Mouse (Mus musculus): ENCODE measurements around the gene Tbc1d2b. TPM values are rescaled to one million over a fixed set of nuclear protein-coding genes. Genes with fewer than 3 reads are reported as not detected.

Tbc1d2b gene
- polyA plus RNA-seq (2015; fragmentation: Nextera tagmentation; extraction: Ambion mirVana): 6.0 and 6.1 TPM in 2 replicates

DNA sequence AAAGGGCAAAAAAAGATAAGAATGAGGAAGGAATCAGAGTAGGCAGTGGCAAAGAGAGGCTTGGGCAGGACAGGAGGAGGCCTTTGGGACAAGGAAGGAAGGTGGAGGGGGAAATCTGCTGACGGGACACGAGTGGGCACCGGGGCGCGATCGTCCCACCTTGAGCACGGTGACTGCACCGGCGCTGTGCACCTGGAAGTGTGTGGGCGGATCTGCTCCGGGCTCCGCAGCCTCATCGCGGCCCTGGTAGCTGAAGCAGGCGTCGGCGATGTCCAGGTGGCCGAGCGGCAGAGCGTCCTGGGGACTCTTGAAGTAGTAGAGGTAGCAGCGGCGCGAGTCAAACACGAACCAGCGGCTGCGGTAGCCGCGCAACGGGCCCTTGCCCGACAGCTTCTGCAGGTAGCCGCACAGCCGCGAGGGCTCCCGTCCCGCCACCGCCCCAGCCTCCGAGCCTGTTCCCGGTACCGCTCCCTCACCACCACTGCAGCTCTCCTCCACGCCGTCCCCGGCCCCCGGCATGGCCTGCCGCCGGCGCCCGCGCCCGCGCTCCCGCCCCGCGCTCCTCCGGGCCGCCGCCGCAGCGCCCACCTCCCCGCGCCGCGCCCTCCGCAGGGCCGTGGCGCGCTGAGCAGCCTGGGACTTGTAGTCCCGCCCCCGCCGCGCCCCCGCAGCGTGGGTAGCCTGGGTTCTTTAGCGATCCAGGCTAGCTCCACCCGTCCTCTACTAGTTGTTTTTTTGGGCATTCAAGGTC is at the start of gene Tbc1d2b:
Gene Tbc1d2b (minus strand): TSS at position 612 of the 751 bp plus-strand sequence.
- WGBS: 1% methylated on average over 61 of the region's 74 CpGs
- Histone ChIP-seq H3K36me3 (no peaks in the 10 kb centered on the region), H3K9me3 (no peaks in the 10 kb centered on the region), H3K4me3 (peak within 1 kb of the TSS; percentile 78), H3K27me3 (no peaks in the 10 kb centered on the region), H3K9ac (replicated peaks) (peak within 1 kb of the TSS; percentile 87), H3K4me1 (peaks cover 14% of the 10 kb centered on the region), H3K4me2 (replicated peaks) (peak within 1 kb of the TSS; percentile 90), H3K27ac (replicated peaks) (no peak within 1 kb of the TSS)
- peak; percentile 97 for ATAC-seq (replicated peaks)

DNA sequence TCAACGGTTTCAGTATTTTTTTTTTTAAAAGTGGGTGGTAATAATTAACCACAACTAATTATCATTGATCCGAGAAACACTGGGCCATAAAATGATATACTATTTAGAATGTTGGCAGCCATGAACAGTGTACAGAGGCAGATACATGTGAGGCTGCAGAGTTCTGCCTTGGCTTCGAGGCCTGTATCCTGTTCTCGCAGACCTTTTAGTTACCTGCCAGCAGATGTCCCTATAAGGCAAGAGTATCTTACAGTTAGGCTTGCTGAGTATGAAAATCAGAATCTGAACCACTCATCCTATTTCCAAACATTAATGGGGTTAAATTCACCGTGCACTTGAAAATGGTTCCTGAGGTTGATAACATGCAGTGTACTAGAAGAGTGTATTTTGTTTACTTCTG is 45.7 kb upstream of the Tbc1d2b start:
- H3K36me3 ChIP-seq: no peaks in the 10 kb centered on the region
- H3K27ac ChIP-seq (replicated peaks): no peak overlapping the region
- ATAC-seq (replicated peaks): 0 out of 2 replicates have a peak, but pooled peaks have one; percentile 58
- H3K27me3 ChIP-seq: no peaks in the 10 kb centered on the region
- H3K9me3 ChIP-seq: no peaks in the 10 kb centered on the region
- no peak overlapping the region for H3K4me3 ChIP-seq
- H3K4me1 ChIP-seq: no peaks in the 10 kb centered on the region
- H3K4me2 ChIP-seq (replicated peaks): no peak overlapping the region
- no peak overlapping the region for H3K9ac ChIP-seq (replicated peaks)
- 67% methylated on average over 5 of the region's 5 CpGs for WGBS

DNA sequence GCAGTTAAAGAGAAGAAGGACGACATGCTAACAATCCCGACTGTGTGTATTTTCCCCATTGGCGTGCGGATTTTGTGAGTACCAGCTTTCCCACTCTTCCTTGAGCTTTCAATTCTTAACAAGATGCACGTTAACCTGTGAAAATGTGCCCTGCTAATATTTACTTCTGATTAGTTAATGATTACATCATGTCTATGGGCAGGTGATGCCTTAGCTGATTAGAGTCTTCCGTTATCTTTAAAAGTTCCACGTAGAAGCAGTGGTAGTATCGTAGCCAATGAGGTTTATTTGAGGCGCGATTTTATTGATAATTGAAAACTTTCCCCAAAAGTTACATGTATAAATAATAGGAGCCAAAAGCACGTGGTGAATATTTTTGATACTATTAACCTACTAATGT is 45.1 kb upstream of the Tbc1d2b start:
- Histone ChIP-seq H3K9me3 (no peaks in the 10 kb centered on the region), H3K36me3 (no peaks in the 10 kb centered on the region), H3K4me2 (replicated peaks) (no peak overlapping the region), H3K4me1 (no peaks in the 10 kb centered on the region), H3K27me3 (no peaks in the 10 kb centered on the region), H3K4me3 (no peak overlapping the region), H3K9ac (replicated peaks) (no peak overlapping the region), H3K27ac (replicated peaks) (no peak overlapping the region)
- WGBS: 88% methylated on average over 11 of the region's 11 CpGs
- ATAC-seq (replicated peaks): no peak

DNA sequence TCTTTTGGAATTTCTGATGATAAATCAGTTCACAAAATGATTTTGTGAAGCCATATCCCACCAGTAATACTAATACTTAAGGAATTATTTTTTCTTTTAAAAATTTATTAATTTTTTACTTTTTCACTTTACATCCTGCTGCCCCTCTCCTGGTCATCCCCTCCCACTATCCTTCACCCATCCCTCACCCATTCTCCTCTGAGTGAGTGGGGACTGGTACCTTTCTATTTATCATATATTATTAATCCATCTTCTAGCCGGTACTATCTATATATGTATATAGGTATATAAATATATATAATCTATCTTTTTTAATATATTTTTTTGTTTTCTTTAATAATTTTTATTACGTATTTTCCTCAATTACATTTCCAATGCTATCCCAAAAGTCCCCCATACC is 33.6 kb upstream of the Tbc1d2b start:
- no peak for ATAC-seq (replicated peaks)
- WGBS: 98% methylated on average over 2 of the region's 2 CpGs
- Histone ChIP-seq H3K36me3 (no peaks in the 10 kb centered on the region), H3K27ac (replicated peaks) (no peak overlapping the region), H3K9me3 (no peaks in the 10 kb centered on the region), H3K4me3 (no peak overlapping the region), H3K27me3 (no peaks in the 10 kb centered on the region), H3K4me2 (replicated peaks) (no peak overlapping the region), H3K4me1 (no peaks in the 10 kb centered on the region), H3K9ac (replicated peaks) (no peak overlapping the region)

DNA sequence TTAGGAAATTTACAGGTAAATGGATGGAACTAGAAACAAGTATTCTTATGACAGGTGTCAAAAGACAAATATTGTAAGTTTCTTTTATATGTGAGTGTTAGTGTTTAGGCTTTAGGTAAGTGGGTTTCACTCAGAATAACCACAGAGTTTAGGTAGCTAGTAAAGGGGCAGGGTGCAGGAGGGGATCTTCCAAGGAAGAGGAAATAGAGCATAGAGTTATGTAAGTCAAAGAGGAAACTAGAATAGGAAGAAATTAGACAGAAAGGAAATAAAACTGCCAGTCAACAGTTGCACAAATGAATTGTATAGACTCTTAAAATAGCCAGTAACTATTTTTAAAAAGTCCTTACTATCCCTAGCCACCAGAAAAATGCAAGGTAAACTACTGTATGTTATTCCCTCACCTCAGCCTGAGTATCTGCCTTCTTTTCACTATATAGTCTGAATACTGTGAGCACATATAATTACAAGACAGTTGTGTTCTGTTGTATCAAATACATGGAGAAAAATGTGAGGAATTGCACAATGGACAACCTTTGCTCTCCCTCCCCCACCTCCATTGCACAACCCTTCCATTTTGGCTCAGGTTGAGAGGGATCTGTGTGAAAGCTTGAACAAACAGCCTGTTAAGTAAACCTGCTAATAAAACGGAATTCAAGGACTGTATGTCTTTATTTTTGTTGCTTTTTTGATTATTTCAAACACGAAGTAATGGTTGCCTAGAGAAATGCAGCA is 32.7 kb upstream of the Tbc1d2b start:
- WGBS: 70% methylated on average over 2 of the region's 2 CpGs
- H3K27me3 ChIP-seq: no peaks in the 10 kb centered on the region
- H3K27ac ChIP-seq (replicated peaks): no peak overlapping the region
- H3K4me1 ChIP-seq: no peaks in the 10 kb centered on the region
- H3K9me3 ChIP-seq: no peaks in the 10 kb centered on the region
- H3K36me3 ChIP-seq: no peaks in the 10 kb centered on the region
- H3K4me2 ChIP-seq (replicated peaks): no peak overlapping the region
- H3K4me3 ChIP-seq: no peak overlapping the region
- no peak overlapping the region for H3K9ac ChIP-seq (replicated peaks)
- ATAC-seq (replicated peaks): no peak

DNA sequence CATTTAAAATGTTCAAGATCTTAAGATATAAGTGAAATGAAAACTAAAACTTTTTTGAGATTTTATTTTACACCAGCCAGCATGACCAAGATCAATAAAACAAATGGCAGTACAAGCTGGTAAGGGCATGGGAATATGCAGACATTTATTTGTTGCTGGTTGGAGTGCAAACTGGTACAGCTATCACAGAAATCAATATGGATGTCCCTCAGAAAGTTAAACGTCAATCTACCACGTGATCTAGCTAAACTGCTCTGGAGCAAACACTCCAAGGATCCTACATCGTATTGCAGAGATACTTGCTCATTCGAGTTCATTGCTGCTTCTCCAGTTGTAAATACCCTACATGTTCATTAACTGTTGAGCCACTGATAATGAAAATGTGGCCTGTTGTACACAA is 32.1 kb upstream of the Tbc1d2b start:
- no peaks in the 10 kb centered on the region for H3K4me1 ChIP-seq
- H3K27me3 ChIP-seq: no peaks in the 10 kb centered on the region
- no peaks in the 10 kb centered on the region for H3K36me3 ChIP-seq
- 81% methylated on average over 4 of the region's 4 CpGs for whole genome bisulfite sequencing
- H3K4me2 ChIP-seq (replicated peaks): no peak overlapping the region
- no peak overlapping the region for H3K27ac ChIP-seq (replicated peaks)
- H3K9me3 ChIP-seq: no peaks in the 10 kb centered on the region
- H3K4me3 ChIP-seq: no peak overlapping the region
- no peak overlapping the region for H3K9ac ChIP-seq (replicated peaks)
- ATAC-seq (replicated peaks): no peak

DNA sequence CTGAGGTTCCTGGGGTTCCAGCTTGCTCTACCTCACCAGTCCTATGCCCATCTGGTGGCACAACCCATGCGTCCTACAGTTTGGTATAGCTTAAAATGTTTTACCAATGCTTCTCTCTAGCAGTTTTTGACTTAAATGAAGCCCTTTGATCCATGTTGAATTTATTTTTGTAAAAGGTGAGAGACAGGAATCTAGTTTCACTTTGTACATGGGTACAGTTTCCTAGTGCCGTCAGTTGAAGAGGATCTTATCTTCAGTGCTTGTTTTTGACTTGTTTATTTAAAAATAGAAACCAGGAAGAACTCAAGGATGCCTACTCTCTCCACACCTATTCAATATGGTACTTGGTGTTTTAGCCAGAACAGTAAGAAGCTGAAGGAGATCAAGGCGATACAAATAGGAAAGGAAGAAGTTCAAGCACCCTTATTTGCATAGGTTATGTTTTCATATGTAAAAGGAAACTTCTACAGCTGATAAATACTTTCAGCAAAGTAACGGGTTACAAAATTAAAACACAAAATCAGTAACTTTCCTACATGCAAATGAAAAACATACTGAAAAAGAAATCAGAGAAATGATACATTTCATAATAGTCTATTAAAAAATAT is 30.6 kb upstream of the Tbc1d2b start:
- H3K4me2 ChIP-seq (replicated peaks): no peak overlapping the region
- WGBS: 85% methylated on average over 4 of the region's 4 CpGs
- H3K27ac ChIP-seq (replicated peaks): no peak overlapping the region
- no peaks in the 10 kb centered on the region for H3K27me3 ChIP-seq
- no peaks in the 10 kb centered on the region for H3K36me3 ChIP-seq
- no peaks in the 10 kb centered on the region for H3K9me3 ChIP-seq
- no peaks in the 10 kb centered on the region for H3K4me1 ChIP-seq
- no peak for ATAC-seq (replicated peaks)
- no peak overlapping the region for H3K4me3 ChIP-seq
- no peak overlapping the region for H3K9ac ChIP-seq (replicated peaks)

DNA sequence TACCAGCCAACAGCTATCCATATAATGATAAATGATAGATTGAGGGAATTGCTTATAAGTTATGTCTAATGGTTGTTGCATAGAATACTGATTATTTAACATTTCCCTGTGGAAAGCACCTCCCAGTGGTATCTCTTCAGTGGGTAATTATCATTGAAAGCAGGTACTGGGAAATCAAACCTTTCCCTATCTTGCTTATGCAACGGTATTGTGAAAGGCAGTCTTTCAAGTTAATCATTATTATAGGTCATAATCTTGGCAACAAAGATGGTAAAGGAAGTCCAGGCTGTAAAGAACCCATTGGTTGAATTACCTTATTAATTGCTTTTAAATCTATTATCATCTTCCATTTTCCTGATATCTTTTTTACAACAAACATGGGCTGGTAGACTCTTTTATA is 27.0 kb upstream of the Tbc1d2b start:
- 71% methylated on average over 1 of the region's 1 CpGs for WGBS
- Histone ChIP-seq H3K36me3 (no peaks in the 10 kb centered on the region), H3K27ac (replicated peaks) (no peak overlapping the region), H3K9ac (replicated peaks) (no peak overlapping the region), H3K9me3 (no peaks in the 10 kb centered on the region), H3K4me2 (replicated peaks) (no peak overlapping the region), H3K4me3 (no peak overlapping the region), H3K4me1 (no peaks in the 10 kb centered on the region), H3K27me3 (no peaks in the 10 kb centered on the region)
- no peak for ATAC-seq (replicated peaks)

DNA sequence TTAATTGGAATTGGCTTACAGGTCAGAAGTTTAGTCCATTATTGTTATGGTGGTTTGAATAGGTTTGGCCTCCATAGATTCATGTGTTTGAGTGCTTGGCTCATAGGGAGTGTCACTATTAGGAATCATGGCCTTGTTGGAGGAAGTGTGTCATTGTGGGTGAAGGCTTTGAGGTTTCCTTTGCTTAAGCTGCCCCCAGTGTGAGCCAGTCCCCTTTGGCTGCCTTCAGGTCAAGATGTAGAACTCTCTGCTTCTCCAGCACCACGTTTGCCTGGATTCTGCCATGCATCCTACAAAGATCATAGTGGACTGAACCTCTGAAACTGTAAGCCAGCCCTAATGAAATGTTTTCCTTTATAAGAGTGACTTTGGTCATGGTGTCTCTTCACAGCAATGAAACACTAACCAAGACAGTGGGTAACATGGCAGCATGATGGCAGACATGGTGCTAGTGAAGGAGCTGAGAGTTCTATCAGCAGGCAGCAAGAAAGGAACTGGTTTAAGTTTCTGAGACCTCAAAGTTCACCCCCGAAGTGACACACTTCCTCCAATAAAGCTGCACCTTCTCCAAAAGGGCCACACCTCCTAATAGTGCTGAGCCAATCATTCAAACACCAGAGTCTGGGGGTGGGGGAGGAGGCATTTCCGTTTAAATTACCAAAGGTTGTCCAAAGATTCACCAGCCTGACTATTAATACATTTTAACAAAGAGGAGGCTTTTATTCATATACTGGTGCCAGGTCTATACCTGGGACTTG is 23.2 kb upstream of the Tbc1d2b start:
- H3K36me3 ChIP-seq: no peaks in the 10 kb centered on the region
- 63% methylated on average over 3 of the region's 3 CpGs for WGBS

DNA sequence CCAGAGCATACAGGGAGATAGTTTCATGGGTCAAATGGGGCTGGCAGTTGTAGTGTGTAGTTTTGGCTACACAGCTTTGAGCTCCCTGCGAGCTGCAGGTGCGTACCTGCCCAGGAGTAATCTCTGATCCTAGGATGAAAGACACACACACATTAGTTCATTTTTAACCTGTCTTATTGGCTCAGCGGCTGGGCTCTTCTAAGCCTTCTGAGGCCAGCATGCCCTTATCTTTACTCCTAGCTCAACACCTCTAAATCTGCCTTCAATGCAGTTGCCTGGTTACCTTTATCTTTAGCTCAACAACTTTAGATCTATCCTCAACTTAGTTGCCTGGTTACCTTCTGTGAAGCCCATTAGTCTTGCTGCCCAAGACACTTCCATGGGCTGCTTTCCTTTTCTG is 7.8 kb upstream of the Tbc1d2b start:
- 94% methylated on average over 3 of the region's 3 CpGs for WGBS
- H3K4me1 ChIP-seq: no peaks in the 10 kb centered on the region
- H3K9ac ChIP-seq (replicated peaks): no peak overlapping the region
- H3K4me2 ChIP-seq (replicated peaks): no peak overlapping the region
- no peak overlapping the region for H3K27ac ChIP-seq (replicated peaks)
- no peak overlapping the region for H3K4me3 ChIP-seq
- H3K27me3 ChIP-seq: no peaks in the 10 kb centered on the region
- no peaks in the 10 kb centered on the region for H3K36me3 ChIP-seq
- H3K9me3 ChIP-seq: no peaks in the 10 kb centered on the region
- no peak for ATAC-seq (replicated peaks)

More for the DNA sequence above, 23.2 kb upstream of the Tbc1d2b start:
- Histone ChIP-seq H3K4me1 (no peaks in the 10 kb centered on the region), H3K4me3 (no peak overlapping the region), H3K27ac (replicated peaks) (no peak overlapping the region), H3K4me2 (replicated peaks) (no peak overlapping the region), H3K9ac (replicated peaks) (no peak overlapping the region), H3K9me3 (no peaks in the 10 kb centered on the region), H3K27me3 (no peaks in the 10 kb centered on the region)
- no peak for ATAC-seq (replicated peaks)

DNA sequence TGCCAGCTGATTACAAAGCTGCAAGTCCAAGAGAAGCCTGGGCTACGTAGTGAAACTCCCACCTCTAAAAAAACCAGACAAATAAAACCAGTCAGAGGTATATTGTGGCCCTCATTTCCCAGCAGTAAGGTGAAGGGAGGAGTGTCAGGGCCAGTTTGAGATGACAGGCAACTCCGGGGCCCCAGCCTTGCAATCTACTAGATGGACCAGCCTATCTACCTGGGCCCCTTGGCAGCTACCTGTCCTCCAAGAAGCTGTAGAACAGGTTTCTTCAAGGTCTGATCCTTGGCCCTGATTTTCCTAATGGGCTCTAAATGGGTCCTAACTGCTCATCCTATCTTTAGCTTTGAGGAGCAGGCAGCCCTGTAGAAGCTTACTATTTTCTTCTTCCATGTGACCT is 7.3 kb upstream of the Tbc1d2b start:
- ATAC-seq (replicated peaks): no peak
- no peaks in the 10 kb centered on the region for H3K9me3 ChIP-seq
- no peak overlapping the region for H3K4me2 ChIP-seq (replicated peaks)
- no peak overlapping the region for H3K4me3 ChIP-seq
- H3K27ac ChIP-seq (replicated peaks): no peak overlapping the region
- no peaks in the 10 kb centered on the region for H3K36me3 ChIP-seq
- WGBS: 69% methylated on average over 2 of the region's 2 CpGs
- H3K4me1 ChIP-seq: no peaks in the 10 kb centered on the region
- H3K27me3 ChIP-seq: no peaks in the 10 kb centered on the region
- H3K9ac ChIP-seq (replicated peaks): no peak overlapping the region

DNA sequence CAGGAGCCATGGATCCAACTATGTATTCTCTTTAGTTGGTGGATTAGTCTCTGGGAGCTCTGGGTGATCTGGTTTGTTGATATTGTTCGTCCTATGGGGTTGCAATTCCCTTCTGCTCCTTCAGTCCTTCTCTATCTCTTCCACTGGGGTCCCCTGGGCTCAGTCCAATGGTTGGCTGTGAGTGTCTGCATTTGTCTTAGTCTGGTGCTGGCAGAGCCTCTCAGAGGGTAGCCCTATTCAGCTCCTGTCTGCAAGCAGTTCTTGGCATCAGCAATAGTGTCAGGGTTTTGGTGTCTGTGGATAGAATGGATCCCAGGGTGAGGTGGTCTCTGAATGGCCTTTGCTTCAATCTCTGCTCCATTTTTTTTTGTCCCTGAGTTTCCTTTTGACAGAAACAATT is 6.2 kb upstream of the Tbc1d2b start:
- Histone ChIP-seq H3K4me1 (no peaks in the 10 kb centered on the region), H3K4me2 (replicated peaks) (no peak overlapping the region), H3K9ac (replicated peaks) (no peak overlapping the region), H3K36me3 (no peaks in the 10 kb centered on the region), H3K27me3 (no peaks in the 10 kb centered on the region), H3K9me3 (no peaks in the 10 kb centered on the region), H3K4me3 (no peak overlapping the region), H3K27ac (replicated peaks) (no peak overlapping the region)
- WGBS: 76% methylated on average over 1 of the region's 1 CpGs
- no peak for ATAC-seq (replicated peaks)

Measured in forebrain, embryonic 15.5 days (tissue).